Mouse (Mus musculus): ENCODE results near the gene Defa23. TPM values are rescaled to one million over a fixed set of nuclear protein-coding genes. Genes with fewer than 3 reads are reported as not detected.

Defa23 gene
- polyA plus RNA-seq, 1 experiment from 2014 or later = not detected

Other genes with a start within 250 kb of the Defa23 start
- gene Defb33, start 162.4 kb upstream of the Defa23 start, polyA plus RNA-seq (2014; fragmentation: Nextera tagmentation; extraction: Ambion mirVana) = not detected in 2 replicates
- not detected in 2 replicates for gene Gm15056, start 152.4 kb upstream of the Defa23 start, polyA plus RNA-seq (2014; fragmentation: Nextera tagmentation; extraction: Ambion mirVana)
- gene Gm6040, start 133.0 kb upstream of the Defa23 start, polyA plus RNA-seq (2014; fragmentation: Nextera tagmentation; extraction: Ambion mirVana) = not detected in 2 replicates
- gene AY761185, start 110.3 kb upstream of the Defa23 start, polyA plus RNA-seq (2014; fragmentation: Nextera tagmentation; extraction: Ambion mirVana) = not detected in 2 replicates
- gene Defa21, start 29.5 kb upstream of the Defa23 start, polyA plus RNA-seq (2014; fragmentation: Nextera tagmentation; extraction: Ambion mirVana) = not detected in 2 replicates
- gene Defa35, start 10.0 kb downstream of the Defa23 start, polyA plus RNA-seq (2014; fragmentation: Nextera tagmentation; extraction: Ambion mirVana) = not detected in 2 replicates
- not detected in 2 replicates for gene Defa25, start 29.4 kb downstream of the Defa23 start, polyA plus RNA-seq (2014; fragmentation: Nextera tagmentation; extraction: Ambion mirVana)
- not detected in 2 replicates for gene Gm14851, start 41.0 kb downstream of the Defa23 start, polyA plus RNA-seq (2014; fragmentation: Nextera tagmentation; extraction: Ambion mirVana)
- gene Defa30, start 79.6 kb downstream of the Defa23 start, polyA plus RNA-seq (2014; fragmentation: Nextera tagmentation; extraction: Ambion mirVana) = not detected in 2 replicates
- not detected in 2 replicates for gene Defa22, start 107.2 kb downstream of the Defa23 start, polyA plus RNA-seq (2014; fragmentation: Nextera tagmentation; extraction: Ambion mirVana)
- not detected in 2 replicates for gene Defa31, start 136.6 kb downstream of the Defa23 start, polyA plus RNA-seq (2014; fragmentation: Nextera tagmentation; extraction: Ambion mirVana)
- gene Gm15293, start 146.5 kb downstream of the Defa23 start, polyA plus RNA-seq (2014; fragmentation: Nextera tagmentation; extraction: Ambion mirVana) = not detected in 2 replicates
- gene Gm15292, start 194.7 kb downstream of the Defa23 start, polyA plus RNA-seq (2014; fragmentation: Nextera tagmentation; extraction: Ambion mirVana) = not detected in 2 replicates